Mouse (Mus musculus) gastrocnemius, adult 8-10 months (tissue): ENCODE results near the gene Cep57. TPM values are rescaled to one million over a fixed set of nuclear protein-coding genes. Genes with fewer than 3 reads are reported as not detected.
"Not testable (repeated sequence)": the region's sequence is repeated elsewhere in the genome, so short reads cannot be mapped to it uniquely, and the experiment has no call there.

Experiments used
- DNase-seq, 2 experiments: peaks; one replicate each; pipeline ENCODE4 v3.0.0; 2022; ENCODE audit warnings: low spot score in 2 of 2
- total RNA-seq, 4 experiments: library from RNA; stranded (reverse); gene quantifications; 2 replicates each; pipeline ENCODE4 v1.2.4; 2022

The Cep57 gene
- total RNA-seq, 4 experiments from 2014 or later, result 4.6 to 6.3 (median 4.9) TPM

GRCm38 (mm10) chr9:13794756-13795155 lies 32.2 kb downstream of the Cep57 start:
- no peak for DNase-seq

- DNase-seq, result no peak
These were observed 32.6 kb downstream of the Cep57 start for GRCm38 (mm10) chr9:13794302-13794701.

DNA sequence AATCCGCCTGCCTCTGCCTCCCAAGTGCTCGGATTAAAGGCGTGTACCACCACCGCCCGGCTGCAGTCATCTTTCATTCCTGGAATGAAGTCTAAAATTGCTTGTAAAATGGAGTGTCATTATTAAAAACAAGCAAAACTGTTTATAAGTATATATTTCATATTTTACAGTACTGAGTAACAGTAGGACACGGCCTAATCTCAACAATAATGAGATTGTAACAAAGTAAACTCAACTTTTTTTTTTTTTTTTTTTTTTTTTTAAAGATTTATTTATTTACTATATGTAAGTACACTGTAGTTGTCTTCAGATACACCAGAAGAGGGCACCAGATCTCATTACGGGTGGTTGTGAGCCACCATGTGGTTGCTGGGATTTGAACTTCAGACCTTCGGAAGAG lies 36.0 kb downstream of the Cep57 start:
- not testable (repeated sequence) for DNase-seq

GRCm38 (mm10) chr9:13781985-13782384 lies 44.9 kb downstream of the Cep57 start:
- DNase-seq, result no peak

DNA sequence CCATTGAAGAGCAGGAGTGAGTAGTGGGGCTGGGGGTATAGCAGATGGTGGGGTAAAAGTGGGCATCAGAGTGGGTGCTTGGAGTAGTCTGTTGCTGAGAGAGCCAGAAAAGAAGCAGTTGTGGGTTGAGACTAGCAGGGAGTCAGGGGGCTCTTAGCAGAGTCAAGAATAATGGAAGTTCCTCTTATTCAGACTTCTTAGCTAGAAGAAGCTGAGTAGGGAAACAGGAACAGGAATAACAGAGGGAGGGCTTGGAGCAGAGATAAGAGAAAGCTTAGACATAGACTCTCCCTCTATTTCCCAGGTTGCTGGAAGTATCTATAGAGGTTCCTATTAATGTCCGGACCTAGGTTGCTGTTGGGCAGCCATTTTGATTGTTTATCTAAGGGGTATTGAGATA lies 52.2 kb downstream of the Cep57 start:
- DNase-seq, result no peak

GRCm38 (mm10) chr9:13766570-13766969 lies 60.3 kb downstream of the Cep57 start:
- DNase-seq, result no peak

DNA sequence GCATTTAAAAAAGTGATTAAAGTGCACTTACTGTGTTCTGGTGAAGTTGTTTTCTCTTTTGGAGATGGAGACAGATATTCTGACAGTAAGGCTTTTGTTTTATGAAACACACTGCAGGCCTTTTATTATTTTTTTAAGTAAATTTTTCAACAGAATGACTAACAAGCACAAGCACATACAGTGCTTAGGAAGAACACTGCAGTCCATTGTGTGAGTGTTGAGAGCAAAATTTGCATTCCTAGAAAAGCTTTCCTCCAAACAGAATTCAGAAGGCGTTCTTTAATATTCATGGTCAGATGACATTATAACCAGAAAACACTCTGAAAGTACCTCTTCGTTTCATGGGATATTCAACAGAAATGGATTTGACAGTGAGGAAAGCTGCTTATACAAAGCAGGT lies 61.3 kb downstream of the Cep57 start:
- DNase-seq, result no peak

GRCm38 (mm10) chr9:13760430-13760829 lies 66.5 kb downstream of the Cep57 start:
- DNase-seq, result no peak

Other genes with a start within 250 kb of the Cep57 start
- gene Mtmr2, start 78.7 kb downstream of the Cep57 start, total RNA-seq, result 10 to 100 TPM; 15.9 to 18.9 (median 17.6) TPM
- 1 to 10 TPM; 3.2 to 5.8 (median 4.7) TPM for gene Fam76b, start 609 bp upstream of the Cep57 start, total RNA-seq